ENCODE assay signal across 8 mouse cellular contexts in genomic region chr8:119885612-119886011, GRCm38 (mm10). TPM values are rescaled to one million over a fixed set of nuclear protein-coding genes. Genes with fewer than 3 reads are reported as not detected.
A peak's percentile ranks its signal among the peaks of the same experiment; 100 is the strongest.
DNase-seq lines count a peak whose midpoint lies in the region; ATAC-seq and TF ChIP-seq lines count a peak whose summit lies in the region.

No protein-coding gene starts in this region.

- ATAC-seq in embryonic facial prominence, embryonic 14.5 days (ENCODE audit: low read depth), result peak; percentile 37; the same call in 1 of the 2 replicates
- peak; percentile 58; the same call in 1 of the 2 replicates for ATAC-seq in hindbrain, postnatal 0 days
- peak; percentile 80 for ATAC-seq in liver, embryonic 13.5 days (ENCODE audit: low read depth)

- no peak overlapping the region for H3K4me3 ChIP-seq in embryonic facial prominence, embryonic 14.5 days (ENCODE audit: low read depth, low read length)
- H3K4me3 ChIP-seq in hindbrain, postnatal 0 days (ENCODE audit: low read length), result no peak overlapping the region
- H3K4me3 ChIP-seq in liver, embryonic 13.5 days (replicated peaks), result no peak overlapping the region

- H3K36me3 ChIP-seq in embryonic facial prominence, embryonic 14.5 days (ENCODE audit: control insufficient read depth, insufficient read depth, low read length), result no peaks in the 10 kb centered on the region
- no peaks in the 10 kb centered on the region for H3K36me3 ChIP-seq in hindbrain, postnatal 0 days (ENCODE audit: insufficient read depth, low read length)
- H3K36me3 ChIP-seq in liver, embryonic 13.5 days, result no peaks in the 10 kb centered on the region

- no peaks in the 10 kb centered on the region for H3K27me3 ChIP-seq in embryonic facial prominence, embryonic 14.5 days (replicated peaks; ENCODE audit: control insufficient read depth, insufficient read depth, low read length)
- H3K27me3 ChIP-seq in hindbrain, postnatal 0 days (ENCODE audit: insufficient read depth, low read length), result no peaks in the 10 kb centered on the region
- H3K27me3 ChIP-seq in liver, embryonic 13.5 days, result no peaks in the 10 kb centered on the region

- no peak for TF ChIP-seq CTCF in hindbrain, postnatal 0 days (IDR thresholded peaks at IDR 0.05; ENCODE audit: low read depth)

- no peaks in the 10 kb centered on the region for H3K9me3 ChIP-seq in embryonic facial prominence, embryonic 14.5 days (ENCODE audit: control insufficient read depth, low read length)
- no peaks in the 10 kb centered on the region for H3K9me3 ChIP-seq in hindbrain, postnatal 0 days (ENCODE audit: low read length)
- H3K9me3 ChIP-seq in liver, embryonic 13.5 days (replicated peaks), result no peaks in the 10 kb centered on the region

- H3K27ac ChIP-seq in embryonic facial prominence, embryonic 14.5 days (replicated peaks; ENCODE audit: low read depth, low read length), result no peak overlapping the region
- no peak overlapping the region for H3K27ac ChIP-seq in hindbrain, postnatal 0 days
- H3K27ac ChIP-seq in liver, embryonic 13.5 days, result peak overlapping the region; percentile 60

- peak; percentile 67 for DNase-seq in 3134 (ENCODE audit: extremely low read depth, insufficient read length, low spot score)
- DNase-seq in Muller cell, postnatal 12 days (ENCODE audit: inconsistent ontology term), result peak; percentile 93
- peak; percentile 80 for DNase-seq in embryonic facial prominence, embryonic 14.5 days (ENCODE audit: low spot score)
- peak; percentile 79 for DNase-seq in hindbrain, postnatal 0 days (ENCODE audit: low spot score)
- DNase-seq in liver, embryonic 13.5 days, result no peak
- peak; percentile 13 for DNase-seq in telencephalon, adult 2 months (ENCODE audit: low read depth, low spot score)
- DNase-seq in frontal cortex, postnatal 14 days (ENCODE audit: low spot score in 2 of 2), result no peak
- DNase-seq in layer of hippocampus, adult 9-10 months (ENCODE audit: low spot score), result no peak

- 26% methylated on average over 3 of the region's 3 CpGs for WGBS in embryonic facial prominence, embryonic 14.5 days
- WGBS in hindbrain, postnatal 0 days, result 14% methylated on average over 3 of the region's 3 CpGs
- WGBS in liver, embryonic 13.5 days (ENCODE audit: insufficient replicate concordance), result 46% methylated on average over 3 of the region's 3 CpGs

- 0 out of 2 replicates have a peak, but pooled peaks cover 4% of the 10 kb centered on the region for H3K4me1 ChIP-seq in embryonic facial prominence, embryonic 14.5 days (ENCODE audit: control insufficient read depth, insufficient read depth, low read length)
- H3K4me1 ChIP-seq in hindbrain, postnatal 0 days (ENCODE audit: insufficient read depth, low read length), result no peaks in the 10 kb centered on the region
- peaks cover 13% of the 10 kb centered on the region for H3K4me1 ChIP-seq in liver, embryonic 13.5 days (replicated peaks)

- H3K9ac ChIP-seq in embryonic facial prominence, embryonic 14.5 days (ENCODE audit: low read depth, low read length), result peak overlapping the region; percentile 19; the same call in 1 of the 2 replicates
- no peak overlapping the region for H3K9ac ChIP-seq in hindbrain, postnatal 0 days (replicated peaks; ENCODE audit: low read length)
- H3K9ac ChIP-seq in liver, embryonic 13.5 days, result no peak overlapping the region

- H3K4me2 ChIP-seq in embryonic facial prominence, embryonic 14.5 days (ENCODE audit: low read depth, low read length), result no peak overlapping the region
- H3K4me2 ChIP-seq in hindbrain, postnatal 0 days (ENCODE audit: low read depth, low read length), result no peak overlapping the region
- no peak overlapping the region for H3K4me2 ChIP-seq in liver, embryonic 13.5 days

RNA-seq across cellular contexts. Expression of gene Klhl36, which starts 23.5 kb away (rescaled TPM):
- 8.6 and 10.1 TPM in 2 replicates for polyA plus RNA-seq in embryonic facial prominence, embryonic 14.5 days (2014; fragmentation: Nextera tagmentation; extraction: Ambion mirVana)
- total RNA-seq in hindbrain, postnatal 0 days (2014; rRNA removed), result 36.6 and 37.3 TPM in 2 replicates
- 20.6 and 22.0 TPM in 2 replicates for polyA plus RNA-seq in hindbrain, postnatal 0 days (2015; fragmentation: Nextera tagmentation; extraction: Ambion mirVana)
- polyA plus RNA-seq in liver, embryonic 13.5 days (2015; fragmentation: Nextera tagmentation; extraction: Ambion mirVana), result 4.9 and 5.1 TPM in 2 replicates

RNA-seq across cellular contexts. Expression of gene Usp10, which starts 24.5 kb away (rescaled TPM):
- 90.5 and 93.0 TPM in 2 replicates for polyA plus RNA-seq in embryonic facial prominence, embryonic 14.5 days (2014; fragmentation: Nextera tagmentation; extraction: Ambion mirVana)
- 88.5 and 91.1 TPM in 2 replicates for total RNA-seq in hindbrain, postnatal 0 days (2014; rRNA removed)
- 89.0 and 94.2 TPM in 2 replicates for polyA plus RNA-seq in hindbrain, postnatal 0 days (2015; fragmentation: Nextera tagmentation; extraction: Ambion mirVana)
- polyA plus RNA-seq in liver, embryonic 13.5 days (2015; fragmentation: Nextera tagmentation; extraction: Ambion mirVana), result 93.8 and 106 TPM in 2 replicates

RNA-seq across cellular contexts. Expression of gene Gm20388, which starts 25.0 kb away (rescaled TPM):
- polyA plus RNA-seq in embryonic facial prominence, embryonic 14.5 days (2014; fragmentation: Nextera tagmentation; extraction: Ambion mirVana), result 1.5 TPM in 1 of 2 replicates, not detected in the other
- 58.0 and 71.3 TPM in 2 replicates for total RNA-seq in hindbrain, postnatal 0 days (2014; rRNA removed)
- polyA plus RNA-seq in hindbrain, postnatal 0 days (2015; fragmentation: Nextera tagmentation; extraction: Ambion mirVana), result not detected in 2 replicates
- polyA plus RNA-seq in liver, embryonic 13.5 days (2015; fragmentation: Nextera tagmentation; extraction: Ambion mirVana), result not detected in 2 replicates

RNA-seq across cellular contexts. Expression of gene Cotl1, which starts 45.3 kb away (rescaled TPM):
- polyA plus RNA-seq in embryonic facial prominence, embryonic 14.5 days (2014; fragmentation: Nextera tagmentation; extraction: Ambion mirVana), result 255 and 299 TPM in 2 replicates
- total RNA-seq in hindbrain, postnatal 0 days (2014; rRNA removed), result 263 and 269 TPM in 2 replicates
- polyA plus RNA-seq in hindbrain, postnatal 0 days (2015; fragmentation: Nextera tagmentation; extraction: Ambion mirVana), result 85.4 and 87.8 TPM in 2 replicates
- polyA plus RNA-seq in liver, embryonic 13.5 days (2015; fragmentation: Nextera tagmentation; extraction: Ambion mirVana), result 28.7 and 32.8 TPM in 2 replicates

Comparison
In these comparisons a context has a peak if more than half of its experiments do, and no peak if none do; other contexts are left out.
1. DNase-seq: peak in 3134 (single experiment), Muller cell, postnatal 12 days (single experiment), embryonic facial prominence, embryonic 14.5 days (single experiment), hindbrain, postnatal 0 days (single experiment) and telencephalon, adult 2 months (single experiment); none in liver, embryonic 13.5 days (single experiment), frontal cortex, postnatal 14 days (0 of 2) and layer of hippocampus, adult 9-10 months (single experiment).
2. Peak in every context shown above with its lines, with median percentiles within 50 percentile points of each other: ATAC-seq.